Mouse (Mus musculus) induced T-regulatory cell, adult 2 months (primary cell): ENCODE results near the gene Nisch.

Experiments
- DNase-seq: peaks from one replicate; pipeline ENCODE4 v3.0.0-alpha.2; 2012; ENCODE audit warnings: low read depth

Nisch gene

DNA sequence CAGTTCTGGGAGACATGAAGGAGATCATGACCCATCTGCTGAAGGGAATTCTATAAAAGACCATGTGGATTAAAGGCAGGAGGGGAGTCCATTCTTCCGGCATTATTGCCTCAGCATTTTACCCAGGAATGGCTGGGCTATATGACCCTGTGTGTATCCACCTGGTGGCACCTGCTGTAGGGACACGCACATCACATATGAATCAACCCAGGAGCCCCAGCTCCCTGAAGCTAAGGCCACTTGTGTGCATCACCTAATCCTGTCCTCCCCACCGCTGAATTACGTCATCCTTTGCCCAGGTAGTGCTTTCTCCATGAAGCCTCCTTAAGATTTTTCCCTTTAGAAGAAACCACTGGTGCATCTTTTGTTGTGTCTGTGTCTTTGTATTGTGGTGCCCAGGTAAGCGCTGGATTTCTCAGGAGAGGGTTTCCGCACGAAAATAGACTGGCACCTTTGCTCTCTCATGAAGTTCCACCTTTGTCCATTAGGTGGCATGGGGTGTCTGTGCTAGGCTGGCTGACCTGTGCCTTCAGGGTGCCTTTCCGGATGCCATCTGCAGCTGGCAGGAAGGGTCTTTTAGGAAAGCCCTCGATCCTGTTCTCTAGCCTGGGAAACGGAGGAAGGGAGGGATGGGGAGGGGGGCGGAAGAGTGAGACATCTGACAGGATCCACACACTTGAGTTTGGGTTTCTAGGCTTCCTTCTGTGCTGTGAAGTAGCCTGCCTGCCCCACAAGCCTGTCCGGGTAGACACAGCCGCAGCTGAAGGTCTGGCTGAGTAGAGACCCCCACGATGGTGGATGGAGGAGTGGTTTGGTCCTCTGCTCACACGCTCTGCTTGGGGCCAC lies 1.4 kb downstream of the Nisch start:
- peak; percentile 89 for DNase-seq

DNA sequence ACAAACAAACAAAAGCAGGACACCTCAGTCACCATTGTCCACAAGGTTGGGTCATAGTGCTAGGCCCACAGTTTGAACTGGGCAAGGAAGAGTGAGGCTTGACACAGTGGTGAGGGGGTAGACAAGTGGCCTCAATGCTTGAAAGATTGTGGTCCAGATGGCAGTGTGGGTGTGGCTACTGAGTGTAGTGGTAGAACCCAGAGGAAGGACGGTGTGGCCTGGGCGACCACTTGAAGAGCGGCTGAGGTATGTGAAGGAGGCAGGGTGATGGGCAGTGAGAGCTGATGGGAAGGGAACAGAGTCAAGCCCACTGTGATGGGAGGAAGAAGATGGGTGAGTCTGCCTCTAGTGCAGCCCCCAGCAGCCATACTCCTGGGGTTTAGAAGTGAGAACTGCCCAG lies 2.1 kb downstream of the Nisch start:
- DNase-seq: no peak

DNA sequence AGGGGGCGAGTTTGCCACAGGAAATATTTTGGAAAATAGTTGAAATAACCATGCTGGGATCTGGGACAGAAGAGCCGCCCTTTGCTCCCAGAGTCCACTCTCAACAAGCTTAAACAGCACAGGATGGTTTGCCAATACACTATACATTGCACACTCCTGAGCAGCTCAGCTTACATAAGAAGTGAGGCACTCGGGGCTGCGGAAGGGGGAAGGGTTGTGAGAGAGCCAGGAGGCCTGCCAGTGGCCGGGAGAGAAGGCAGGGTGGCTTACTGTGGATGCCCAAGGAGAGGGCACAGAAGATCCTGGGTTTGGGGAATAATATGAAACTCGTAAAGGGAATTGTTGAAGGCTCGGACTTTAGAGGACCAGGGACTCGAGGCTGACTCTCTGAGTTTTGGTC lies 2.9 kb downstream of the Nisch start:
- DNase-seq: no peak

DNA sequence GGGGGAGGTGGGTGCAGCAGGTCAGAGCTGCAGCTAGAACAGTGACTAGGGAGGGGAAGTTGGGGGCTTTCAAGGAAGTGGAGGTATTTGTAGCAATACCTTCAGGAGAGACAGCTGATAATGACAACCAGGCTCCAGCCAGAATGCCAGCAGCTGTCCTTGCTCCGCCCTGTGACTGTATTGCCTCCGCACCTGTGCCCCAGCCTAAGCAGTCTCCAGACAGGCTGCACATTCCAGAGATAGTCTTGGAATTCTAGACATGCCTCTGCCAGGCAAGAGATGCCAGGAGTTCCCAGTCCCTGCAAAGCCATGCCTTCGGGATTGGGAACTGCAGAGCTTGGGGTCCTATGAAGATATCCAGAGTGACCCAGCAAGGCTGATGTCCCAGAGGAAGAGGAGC lies 4.2 kb downstream of the Nisch start:
- no peak for DNase-seq

DNA sequence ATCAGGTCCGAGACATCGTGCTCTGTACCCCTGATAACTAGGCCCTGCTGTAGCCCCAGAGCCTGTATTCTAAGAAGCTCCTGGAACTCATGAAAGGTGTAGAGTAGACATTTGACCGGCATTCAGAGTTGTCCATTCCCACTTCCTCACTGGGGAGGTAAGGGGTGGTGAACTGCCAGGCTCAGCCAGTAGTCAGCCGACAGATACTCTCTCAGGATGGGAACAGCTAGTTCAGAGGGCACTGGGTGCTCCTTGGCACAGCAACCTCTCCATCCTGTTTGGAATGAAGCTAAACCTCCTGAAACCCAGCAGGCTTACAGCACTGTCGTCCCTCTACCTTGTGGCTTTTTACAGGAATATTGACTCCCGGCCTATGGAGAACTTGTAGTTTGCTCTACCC lies 4.9 kb downstream of the Nisch start:
- DNase-seq: no peak

DNA sequence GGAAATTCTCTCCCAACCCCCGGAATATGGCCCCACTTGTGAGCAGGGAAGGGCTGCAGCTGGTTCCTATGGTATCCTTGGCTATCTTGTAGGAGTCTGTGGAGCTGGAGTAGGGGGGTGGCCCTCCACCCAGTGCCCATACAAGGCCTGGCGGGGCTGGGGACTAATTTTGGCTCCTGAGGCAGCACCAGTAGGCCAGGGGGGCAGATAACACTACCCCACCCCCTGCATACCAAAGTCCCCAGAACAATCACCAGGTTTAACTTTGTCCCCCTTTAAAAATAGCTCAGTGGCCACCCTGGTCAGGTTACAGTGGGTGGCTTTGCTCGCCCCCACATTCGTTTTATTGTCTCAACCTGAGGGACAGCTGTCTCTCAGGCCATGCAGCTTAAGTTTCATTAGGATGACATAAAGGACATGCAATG lies 7.6 kb downstream of the Nisch start:
- DNase-seq: no peak

DNA sequence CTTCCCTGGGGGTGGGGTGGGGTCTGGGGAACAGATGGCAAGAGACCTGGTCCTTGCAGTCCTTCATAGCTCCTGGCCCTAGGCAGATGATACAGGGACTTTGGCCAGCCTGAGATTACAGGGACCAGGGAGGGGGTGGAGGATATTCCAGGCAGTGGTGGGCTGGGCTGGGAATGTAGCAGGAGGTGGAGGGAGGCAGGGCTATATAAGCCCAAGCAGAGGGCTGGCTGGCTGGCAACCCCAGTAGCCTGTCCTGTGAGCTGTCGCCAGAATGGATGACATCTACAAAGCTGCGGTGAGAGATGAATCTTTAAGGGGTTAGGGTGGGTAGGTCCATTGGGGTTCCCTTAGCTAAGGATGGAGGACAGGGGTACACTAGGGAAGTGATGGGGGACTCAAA lies 8.7 kb downstream of the Nisch start, which contains the start of gene Tnnc1:
Gene Tnnc1 (plus strand): TSS at position 229 of the 400 bp plus-strand sequence.
- no peak for DNase-seq

DNA sequence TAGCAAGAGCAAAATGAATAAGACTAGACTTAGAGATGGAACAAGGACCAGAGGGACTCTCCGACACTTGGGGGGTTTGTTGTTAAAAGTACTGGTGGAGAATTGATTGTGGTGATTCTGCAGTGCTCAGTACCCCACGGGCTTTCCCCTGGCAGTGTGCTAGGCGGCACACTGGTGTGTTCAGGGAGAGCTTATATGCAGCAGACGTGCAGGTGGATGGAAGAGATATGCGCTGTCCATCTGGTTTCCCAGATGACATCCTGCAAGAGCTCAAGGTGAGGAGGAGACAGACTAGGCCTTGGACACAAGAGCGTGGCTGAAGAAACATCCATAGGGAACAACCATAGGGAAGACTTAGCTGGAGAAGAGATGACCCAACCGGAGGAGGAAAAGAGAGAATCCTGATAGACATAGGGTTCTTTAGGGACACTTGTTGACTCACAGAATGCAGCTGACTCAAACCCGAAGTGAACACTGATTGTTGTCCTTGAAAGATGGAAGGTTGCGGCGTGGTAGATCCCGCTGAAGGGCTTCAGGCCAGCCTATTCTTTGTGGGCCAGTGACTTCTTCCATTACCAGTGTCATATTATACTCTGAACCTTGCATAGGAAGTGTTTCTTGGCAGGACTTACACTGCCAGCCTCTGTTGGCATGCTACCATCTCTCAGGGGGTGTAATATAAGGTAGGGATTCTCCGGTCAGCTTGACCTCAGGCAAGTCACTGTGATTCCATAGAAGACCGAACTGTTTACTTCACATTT lies 9.5 kb downstream of the Nisch start:
- no peak for DNase-seq

DNA sequence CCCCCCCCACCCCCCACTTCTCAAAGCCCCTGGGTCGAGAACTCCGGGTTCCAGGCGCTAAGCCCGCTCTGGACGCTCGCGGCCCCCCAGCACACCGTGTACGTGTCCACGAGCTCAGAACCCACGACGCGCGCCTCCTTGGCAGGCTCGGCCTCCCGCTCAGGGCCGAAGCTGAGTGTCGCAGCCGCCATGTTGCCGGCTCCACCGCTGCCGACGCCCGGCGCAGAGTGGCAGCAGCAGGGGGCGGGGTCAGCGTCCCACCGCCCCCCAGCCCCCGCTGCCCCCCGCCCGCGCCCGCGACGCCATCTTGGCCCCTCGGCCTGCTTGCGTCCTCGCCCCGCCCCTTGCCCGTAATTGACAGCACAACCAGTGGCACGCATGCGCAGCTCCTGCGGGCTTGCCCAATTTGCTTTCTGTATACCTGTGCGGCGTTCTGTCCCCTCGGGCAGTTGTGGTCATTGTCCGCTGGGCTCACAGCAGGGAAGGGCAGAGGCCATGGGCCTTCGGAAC lies 10.2 kb downstream of the Nisch start:
- DNase-seq: peak; percentile 98

DNA sequence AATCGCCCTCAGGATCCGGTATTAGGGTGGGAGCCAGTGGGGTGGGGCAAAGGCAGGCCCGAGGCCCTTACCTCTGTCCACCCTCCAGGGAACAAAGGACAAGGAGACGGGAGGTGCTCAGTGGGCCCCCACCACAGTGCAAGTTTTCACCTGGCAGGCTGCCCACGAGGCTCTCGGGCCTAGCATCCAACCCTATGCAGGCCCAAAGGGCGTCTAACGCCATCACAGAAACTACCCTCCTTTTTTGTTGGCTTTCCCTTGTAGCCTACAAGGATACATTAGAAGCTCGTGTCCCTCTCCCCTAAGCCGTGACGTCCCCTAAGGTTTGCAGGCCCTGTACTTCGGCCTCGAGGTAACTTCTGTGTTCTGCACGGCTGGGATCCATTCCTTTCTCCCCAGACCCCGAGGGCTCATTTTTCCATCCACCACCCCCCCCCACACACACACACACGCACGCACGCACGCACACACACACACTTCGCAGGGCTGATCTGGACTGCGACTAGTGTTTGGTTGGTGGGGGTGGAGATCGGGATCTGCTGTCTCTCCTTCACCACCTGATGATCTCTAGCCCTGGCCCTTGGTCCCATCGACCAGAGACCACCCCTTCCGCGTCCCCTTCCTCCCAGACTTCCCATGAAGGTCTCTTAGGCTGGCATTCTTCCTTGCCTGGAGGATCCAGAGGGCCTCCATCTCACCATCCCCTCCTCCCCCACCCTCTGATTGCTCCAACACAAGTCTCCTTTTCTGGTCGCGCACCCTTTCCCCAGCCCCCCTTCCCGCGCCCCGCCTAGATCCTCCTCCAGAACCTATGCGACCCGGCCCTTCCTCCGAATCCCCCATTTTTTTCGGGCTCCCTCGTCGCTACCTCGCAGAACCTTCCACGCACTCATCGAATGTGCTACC lies 10.9 kb downstream of the Nisch start:
- DNase-seq: peak; percentile 50

DNA sequence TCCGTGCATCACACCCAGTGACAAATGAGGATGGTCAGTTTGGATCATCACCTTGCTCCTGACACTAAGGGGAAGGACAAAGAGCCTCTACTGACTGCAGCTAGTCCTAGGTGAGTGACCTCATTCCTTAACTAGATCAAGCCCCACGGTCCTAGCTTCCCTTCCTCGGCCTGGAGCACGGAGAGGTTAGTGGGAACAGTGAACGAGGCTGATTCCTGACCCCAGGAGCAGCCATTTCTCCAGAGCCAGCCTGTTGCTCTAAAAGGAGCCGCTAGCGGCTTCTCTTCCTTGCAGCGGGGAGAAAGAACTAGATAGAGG lies 11.5 kb downstream of the Nisch start:
- DNase-seq: peak; percentile 28

DNA sequence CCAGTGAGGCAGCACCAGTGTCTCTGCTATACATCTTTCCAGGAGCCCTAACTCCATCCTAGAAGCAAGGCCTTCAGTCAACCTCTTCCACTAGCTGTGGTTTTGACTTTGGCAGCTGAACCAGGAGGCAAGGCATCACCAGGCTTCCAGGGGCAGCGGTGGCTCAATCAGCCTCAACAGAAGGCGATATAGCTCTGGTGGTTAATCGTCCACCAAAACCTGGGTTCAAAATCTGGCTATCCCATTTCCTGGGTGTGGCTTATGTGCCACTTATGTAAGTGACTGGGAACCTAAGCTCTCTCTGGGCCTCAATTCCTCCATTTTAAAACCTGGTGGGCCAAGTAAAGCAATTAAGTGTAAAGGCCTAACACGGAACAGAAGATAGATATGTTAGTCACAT lies 11.9 kb downstream of the Nisch start:
- DNase-seq: no peak

DNA sequence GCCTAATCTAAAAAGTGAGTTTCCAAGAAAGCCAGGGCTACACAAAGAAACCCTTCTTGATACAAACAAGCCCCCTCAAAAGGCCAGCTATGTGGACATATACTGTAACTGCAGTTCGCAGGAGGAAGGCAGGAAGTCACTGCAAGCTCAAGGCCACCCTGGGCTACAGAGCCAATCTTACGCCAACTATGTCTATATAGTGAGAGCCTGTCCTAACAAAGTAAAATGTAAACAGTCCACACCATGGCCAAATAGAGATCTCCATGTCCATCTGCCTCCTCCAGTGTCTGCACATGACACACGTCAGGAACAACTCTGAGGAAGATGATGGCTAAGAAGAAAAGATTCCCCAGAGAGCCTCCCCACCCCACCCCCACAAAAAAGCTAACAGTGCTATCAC lies 16.7 kb downstream of the Nisch start:
- DNase-seq: no peak

DNA sequence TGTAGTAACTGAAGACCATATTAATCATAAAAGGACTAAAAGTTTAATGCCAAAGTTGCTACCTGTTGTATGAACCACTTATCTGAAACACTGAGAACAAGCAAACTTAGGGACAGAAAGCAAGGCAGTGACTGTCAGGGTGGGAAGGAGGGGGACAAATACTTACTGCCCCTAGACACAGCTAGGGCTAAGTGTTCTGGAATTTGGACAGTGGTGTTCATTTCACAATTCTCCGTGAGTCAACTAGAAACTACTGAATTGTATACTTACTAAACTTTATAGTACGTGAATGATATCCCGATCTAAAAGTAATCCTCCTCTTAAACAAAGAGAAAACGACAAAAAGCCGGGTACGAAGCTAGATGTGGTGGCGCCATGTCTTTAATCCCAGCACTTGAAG lies 17.1 kb downstream of the Nisch start:
- no peak for DNase-seq

DNA sequence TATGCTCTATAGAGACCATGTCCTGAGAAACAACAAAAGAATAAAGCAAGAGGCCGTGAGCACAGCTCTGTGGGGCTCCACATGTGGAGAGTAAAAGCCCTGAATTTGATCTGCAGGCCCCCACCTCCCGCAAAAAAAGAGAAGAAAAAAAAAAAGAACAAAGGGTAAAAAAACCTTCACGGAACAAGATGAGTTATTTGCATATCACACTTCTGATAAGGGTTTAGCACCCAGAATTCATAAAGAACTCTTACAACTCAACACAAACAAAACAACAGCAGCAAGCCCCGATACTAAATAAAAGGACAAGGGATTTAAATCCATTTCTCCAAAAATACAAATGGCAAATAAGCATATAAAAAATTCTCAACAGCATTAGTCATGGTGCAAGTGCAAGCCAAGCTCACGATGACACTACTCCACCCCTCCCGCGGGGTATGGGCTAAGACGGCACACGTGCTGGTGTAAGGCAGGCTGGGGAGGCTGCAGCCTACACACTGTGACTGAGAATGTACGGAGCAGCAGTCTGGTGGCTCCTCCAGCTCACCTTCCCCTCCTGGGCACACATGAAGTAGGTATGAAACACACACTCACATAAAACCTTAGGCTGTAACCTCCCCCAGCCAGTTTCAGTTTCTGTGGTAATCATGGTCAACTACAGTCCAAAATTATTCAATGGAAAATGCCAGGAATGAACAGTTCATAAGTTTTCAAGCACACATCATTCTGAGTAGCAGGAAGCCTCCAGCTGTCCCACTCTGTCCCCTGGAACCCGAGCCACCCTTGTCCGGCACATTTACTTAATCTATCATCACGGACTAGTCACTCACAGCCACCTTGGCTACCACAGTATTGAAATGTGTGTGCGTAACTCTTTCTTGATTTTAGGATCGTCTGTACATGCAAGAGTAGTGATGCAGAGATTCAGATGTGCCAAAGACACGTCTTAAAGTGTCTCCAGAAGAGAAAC lies 18.9 kb downstream of the Nisch start:
- DNase-seq: peak; percentile 66

DNA sequence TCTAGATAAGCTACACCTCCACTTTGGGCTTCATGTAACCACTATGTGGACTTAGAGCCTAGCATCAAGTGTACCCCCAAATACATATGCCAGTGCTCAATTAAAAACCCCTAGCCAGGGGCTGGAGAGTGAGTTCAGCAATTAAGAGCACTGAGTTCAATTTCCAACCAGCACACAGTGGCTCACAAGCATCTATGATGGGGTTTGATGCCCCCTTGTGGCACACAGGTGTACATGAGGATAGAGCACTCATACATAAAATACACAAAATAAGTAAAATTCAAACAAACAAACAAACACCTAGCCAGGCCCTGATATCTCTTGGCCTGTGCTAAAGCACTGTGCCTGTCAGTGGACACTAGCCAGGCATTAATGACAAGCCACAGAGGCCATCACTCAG lies 20.8 kb downstream of the Nisch start:
- DNase-seq: peak; percentile 76

DNA sequence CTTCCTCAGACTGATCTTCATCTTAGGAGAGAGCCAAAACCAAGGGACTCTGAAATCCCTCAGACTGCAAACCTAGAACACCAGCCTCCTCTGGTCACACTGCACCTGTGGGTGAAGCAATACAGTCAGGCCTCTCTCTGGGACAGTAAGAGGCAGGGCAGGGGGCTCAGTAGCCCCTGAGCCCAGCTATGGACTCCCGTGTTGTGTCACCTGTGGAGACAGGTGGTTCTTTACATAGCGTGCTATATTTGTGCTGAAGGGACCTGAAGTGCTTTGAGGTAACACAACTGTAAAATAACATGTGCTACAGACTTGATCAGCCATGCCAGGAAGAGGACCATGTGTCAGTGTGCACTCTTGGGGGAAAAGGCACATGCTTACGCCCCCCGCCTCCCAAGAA lies 21.2 kb downstream of the Nisch start:
- no peak for DNase-seq

DNA sequence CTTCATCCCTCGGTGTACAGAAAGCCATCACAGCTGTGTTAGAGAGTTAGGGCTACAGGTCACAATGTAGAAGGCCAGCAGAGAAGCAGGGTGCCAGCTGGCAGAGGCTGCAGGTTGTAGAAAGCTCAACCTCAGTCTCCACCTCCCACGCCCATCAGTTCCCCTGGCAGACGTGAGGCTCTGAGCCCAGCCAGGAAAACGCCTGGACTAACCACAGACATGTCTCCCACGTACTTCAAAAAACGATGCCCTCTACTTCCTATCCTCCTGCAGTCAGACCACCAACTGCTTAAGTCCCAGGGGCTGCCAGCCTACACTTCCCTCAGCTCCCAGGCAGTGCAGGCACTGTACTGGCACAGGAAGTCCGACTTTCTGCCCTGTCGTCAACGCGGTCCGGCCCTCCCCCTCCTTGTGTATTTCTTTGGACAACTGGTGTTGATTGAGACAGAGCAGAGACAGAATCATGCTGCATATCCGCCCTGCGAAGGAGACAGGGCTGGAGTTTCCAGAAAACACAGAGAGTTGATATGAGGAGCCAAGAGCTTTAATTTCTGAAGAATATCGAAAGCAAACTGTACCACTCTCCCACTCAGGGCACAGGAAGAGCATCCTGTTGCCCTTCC lies 21.7 kb downstream of the Nisch start:
- DNase-seq: peak; percentile 67

DNA sequence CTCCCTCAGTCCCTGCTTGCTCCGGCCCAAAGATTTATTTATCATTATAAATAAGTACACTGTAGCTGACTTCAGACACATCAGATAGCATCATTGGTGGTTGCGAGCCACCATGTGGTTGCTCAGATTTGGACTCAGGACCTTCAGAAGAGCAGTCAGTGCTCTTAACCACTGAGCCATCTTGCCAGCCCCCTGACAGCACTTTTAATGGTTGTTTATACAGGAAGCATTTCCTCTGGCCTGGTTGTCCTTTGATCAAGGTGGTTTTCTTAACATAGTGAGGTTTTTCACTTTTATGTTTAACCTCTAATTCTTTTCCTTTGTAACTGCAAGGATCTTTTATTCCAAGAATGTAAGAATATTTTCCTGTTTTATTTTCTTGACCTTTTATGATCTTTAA lies 22.3 kb downstream of the Nisch start:
- DNase-seq: peak; percentile 56

DNA sequence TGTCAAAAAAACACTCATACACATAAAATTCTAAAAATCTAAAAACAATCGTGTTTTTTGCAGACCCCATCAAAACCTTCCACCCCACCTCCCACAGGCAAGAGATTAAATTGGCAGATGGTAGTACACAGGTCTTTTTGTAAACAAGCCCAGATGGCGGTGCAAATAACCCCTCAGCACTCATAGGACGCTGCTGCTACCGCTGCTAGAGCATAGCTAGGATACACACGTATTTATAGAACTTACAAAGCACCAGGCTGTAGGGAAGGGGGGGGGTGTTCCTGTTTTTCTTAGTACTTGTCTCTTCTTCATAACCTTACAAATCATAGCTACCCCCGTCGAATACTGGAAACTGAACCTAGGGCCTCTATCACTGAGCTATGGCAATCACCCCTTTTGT lies 23.0 kb downstream of the Nisch start:
- no peak for DNase-seq

DNA sequence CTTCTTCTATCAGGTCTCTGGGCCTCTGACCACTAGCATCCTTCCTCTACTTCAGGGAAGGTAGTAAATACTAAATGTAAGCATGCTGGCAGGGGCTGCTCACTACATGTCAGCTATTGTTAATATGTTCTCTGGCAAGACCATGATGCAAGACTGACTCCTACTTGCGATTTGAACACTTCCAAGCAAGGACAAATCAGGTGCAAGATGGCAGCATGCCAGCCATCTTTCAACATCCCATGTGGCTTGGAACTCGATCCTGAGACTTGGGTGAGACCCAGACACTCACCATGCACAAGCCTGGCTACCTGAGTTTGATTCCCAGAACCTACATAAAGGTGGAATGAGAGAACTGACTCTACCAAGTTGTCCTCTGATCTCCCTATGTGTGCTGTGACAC lies 24.8 kb downstream of the Nisch start:
- DNase-seq: no peak
